Mouse (Mus musculus) MEL (cell line): ENCODE results near the gene Naa40.

Experiments used
- GATA1 ChIP-seq: IDR thresholded peaks from 2 replicates; pipeline ENCODE4 v1.6.1; 2011; ENCODE audit warnings: low read depth, low read length, improper control_type of control experiment
- POLR2A ChIP-seq, 2 experiments: IDR thresholded peaks; 2 replicates each; pipeline ENCODE4 v1.6.1; 2011 to 2012; ENCODE audit warnings: low read length in 2 of 2, mild to moderate bottlenecking in 2 of 2, control low read depth in 1 of 2, improper control_type of control experiment in 1 of 2, low read depth in 1 of 2, moderate library complexity in 1 of 2; ENCODE audit not compliant: control insufficient read depth in 1 of 2, insufficient read depth in 1 of 2, poor library complexity in 1 of 2
- USF1 ChIP-seq: IDR thresholded peaks from 2 replicates; pipeline ENCODE4 v1.6.1; 2014; ENCODE audit warnings: low read depth, mild to moderate bottlenecking, inconsistent platforms, low read length, improper control_type of control experiment, moderate library complexity

DNA sequence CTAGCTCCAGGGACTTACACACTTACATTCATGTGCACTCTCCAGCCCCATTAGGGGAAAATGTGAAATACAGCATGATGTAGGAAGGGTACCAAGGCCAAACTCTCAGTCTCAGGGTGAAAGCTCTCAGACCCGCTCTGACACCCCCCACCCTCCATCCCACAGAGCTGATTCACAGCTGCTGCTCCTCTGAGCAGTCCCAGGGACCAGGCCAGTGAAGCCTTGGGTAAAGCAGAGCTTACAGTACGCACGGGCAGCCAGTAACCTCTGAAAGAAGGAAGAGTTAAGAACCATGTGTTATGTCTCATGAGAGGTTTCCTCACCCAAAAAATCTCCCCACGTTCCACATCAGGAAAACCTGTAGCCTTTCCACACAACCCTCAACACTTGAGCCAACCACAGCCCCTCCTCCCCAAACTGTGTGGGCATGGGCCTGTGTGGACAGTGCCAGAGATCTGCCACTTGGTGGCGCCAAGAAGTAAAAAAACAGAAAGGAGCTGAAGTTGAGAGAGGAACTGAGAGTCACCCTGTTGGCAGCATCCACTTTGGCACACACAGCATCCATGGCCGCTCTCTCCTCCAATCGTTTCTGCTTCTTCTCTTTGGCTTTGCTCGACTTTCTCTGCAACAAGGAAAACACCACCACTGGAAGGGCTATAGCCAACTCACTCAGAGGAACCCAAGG lies 6.3 kb downstream of the Naa40 start:
- TF ChIP-seq USF1 (no peak), POLR2A (IDR thresholded peaks at IDR 0.05; ENCODE audit: control insufficient read depth in 1 of 2, insufficient read depth in 1 of 2, low read depth in 1 of 2, low read length in 2 of 2, poor library complexity in 1 of 2) (peak in 1 of 2 experiments; percentile 31; a peak in 1 of 4 replicates), GATA1 (no peak)
